Comparison of ENCODE assay signal across 9 mouse cellular contexts in the genomic region with DNA sequence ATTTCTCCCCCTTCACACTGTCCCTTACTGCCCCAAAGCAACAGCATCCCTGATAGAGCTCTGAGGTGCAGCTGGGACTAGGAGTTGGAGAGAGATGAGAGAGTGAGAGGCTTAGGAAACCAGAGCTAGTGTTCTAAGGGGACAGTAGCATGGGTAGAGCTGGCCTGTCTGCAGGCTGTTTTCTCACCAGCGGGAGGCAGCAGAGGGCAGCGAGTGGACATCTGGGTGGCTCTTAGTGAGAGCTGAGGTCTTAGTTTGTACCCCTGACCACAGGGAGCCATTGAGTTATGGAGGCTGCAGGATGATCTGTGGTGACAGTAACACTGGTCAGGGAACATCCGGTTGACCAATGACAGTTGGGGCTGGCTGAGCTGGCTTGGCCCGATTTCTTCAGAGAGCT.
DNase-seq lines count a peak whose midpoint lies in the region; ATAC-seq and TF ChIP-seq lines count a peak whose summit lies in the region.
"Had no signal": no experiment of that assay in that cellular context is flagged by ENCODE, and none has a peak within 500 bp of the region (broad histone marks: within the 10 kb centered on the region; RNA-seq: fewer than 3 reads in every experiment).

No protein-coding gene starts in this region.

- no peak overlapping the region for H3K4me3 ChIP-seq in limb, embryonic 13.5 days
- H3K4me3 ChIP-seq in midbrain, postnatal 0 days (ENCODE audit: low read depth, low read length) = no peak overlapping the region
- no peak overlapping the region for H3K4me3 ChIP-seq in spleen, adult 2 months (ENCODE audit: extremely low read depth, insufficient read depth, insufficient read length)

- no peaks in the 10 kb centered on the region for H3K27me3 ChIP-seq in limb, embryonic 13.5 days
- H3K27me3 ChIP-seq in midbrain, postnatal 0 days (ENCODE audit: insufficient read depth, low read length) = no peaks in the 10 kb centered on the region
- H3K27me3 ChIP-seq in spleen, adult 2 months (ENCODE audit: control insufficient read depth, insufficient read depth, low read length) = no peaks in the 10 kb centered on the region

- TF ChIP-seq POLR2A in spleen, adult 2 months (IDR thresholded peaks at IDR 0.05; ENCODE audit: low read depth, low read length) = no peak

- H3K9ac ChIP-seq in limb, embryonic 13.5 days = no peak overlapping the region
- no peak overlapping the region for H3K9ac ChIP-seq in midbrain, postnatal 0 days (replicated peaks; ENCODE audit: low read length, poor library complexity, severe bottlenecking)

- no peaks in the 10 kb centered on the region for H3K9me3 ChIP-seq in limb, embryonic 13.5 days
- H3K9me3 ChIP-seq in midbrain, postnatal 0 days (ENCODE audit: low read length) = no peaks in the 10 kb centered on the region

- WGBS in limb, embryonic 13.5 days = 38% methylated on average over 4 of the region's 4 CpGs
- WGBS in midbrain, postnatal 0 days = 37% methylated on average over 4 of the region's 4 CpGs
- 40% methylated on average over 4 of the region's 4 CpGs for WGBS in spleen, adult 2 months

- peaks cover 30% of the 10 kb centered on the region for H3K4me1 ChIP-seq in limb, embryonic 13.5 days
- H3K4me1 ChIP-seq in midbrain, postnatal 0 days (ENCODE audit: insufficient read depth, low read length) = no peaks in the 10 kb centered on the region
- H3K4me1 ChIP-seq in spleen, adult 2 months (ENCODE audit: control insufficient read depth, insufficient read depth, insufficient read length) = no peaks in the 10 kb centered on the region

- no peak overlapping the region for H3K27ac ChIP-seq in limb, embryonic 13.5 days
- H3K27ac ChIP-seq in midbrain, postnatal 0 days (ENCODE audit: low read depth, low read length) = no peak overlapping the region
- H3K27ac ChIP-seq in spleen, adult 2 months (ENCODE audit: insufficient read depth, low read length) = no peak overlapping the region
- H3K27ac ChIP-seq: macrophage had no signal

- peaks cover 24% of the 10 kb centered on the region for H3K36me3 ChIP-seq in limb, embryonic 13.5 days
- no peaks in the 10 kb centered on the region for H3K36me3 ChIP-seq in midbrain, postnatal 0 days (ENCODE audit: insufficient read depth, low read length)
- H3K36me3 ChIP-seq in spleen, adult 2 months (ENCODE audit: control insufficient read depth, insufficient read depth, low read length) = no peaks in the 10 kb centered on the region

- DNase-seq in adrenal gland, postnatal 10 days = peak; percentile 95
- DNase-seq in embryo, embryonic 11 days = peak; percentile 76
- peak; percentile 86 for DNase-seq in heart, adult 8-10 months (ENCODE audit: low spot score)
- peak; percentile 83 for DNase-seq in kidney, adult 9 months
- DNase-seq in midbrain, postnatal 0 days (ENCODE audit: low spot score) = peak; percentile 66
- peak in 1 of 2 experiments; percentile 78 for DNase-seq in spleen, adult 2 months (ENCODE audit: low read depth in 1 of 2, low spot score in 2 of 2)

- peak; percentile 83 for TF ChIP-seq CTCF in midbrain, postnatal 0 days (IDR thresholded peaks at IDR 0.05)
- peak; percentile 97 for TF ChIP-seq CTCF in spleen, adult 2 months (IDR thresholded peaks at IDR 0.05; ENCODE audit: extremely low read depth, insufficient read depth, insufficient read length, insufficient replicate concordance)

- H3K4me2 ChIP-seq in limb, embryonic 13.5 days (replicated peaks) = no peak overlapping the region
- H3K4me2 ChIP-seq in midbrain, postnatal 0 days (ENCODE audit: low read depth, low read length, poor library complexity, severe bottlenecking) = no peak overlapping the region

- peak; percentile 55; the same call in 1 of the 2 replicates for ATAC-seq in limb, embryonic 13.5 days (ENCODE audit: low FRiP score, low read depth)
- ATAC-seq in midbrain, postnatal 0 days (ENCODE audit: low FRiP score) = peak; percentile 24
- ATAC-seq in activated CD4-positive, CD25-positive, alpha-beta regulatory T cell, adult 4 months = no peak
